Mouse (Mus musculus) forebrain, embryonic 11.5 days (tissue): ENCODE measurements at regions not wholly inside any gene's neighbourhood (a gene's known extent, or its start where the extent isn't known, plus 50 kb on each side); places are given as distances from the start of the nearest gene placed in this dataset.

Experiments
- ATAC-seq: fragments of 200-750 bp; cut with Nextera tagmentation; replicated peaks from 2 replicates; pipeline ENCODE4 v1.8.0; 2017; ENCODE audit warnings: moderate TSS enrichment; ENCODE audit not compliant: low FRiP score
- DNase-seq: peaks from one replicate; pipeline ENCODE4 v3.0.0-alpha.2; 2017; ENCODE audit warnings: low spot score
- H3K27ac ChIP-seq: fragments of 300-500 bp; sonication (generic); 2 replicates; pipeline ENCODE4 v1.5.1; 2014; ENCODE audit warnings: low read depth, low read length
- H3K27me3 ChIP-seq: fragments of 300-500 bp; sonication (generic); 2 replicates; pipeline ENCODE4 v1.6.1; 2014; ENCODE audit warnings: mild to moderate bottlenecking, low read length, mixed read lengths; ENCODE audit not compliant: control insufficient read depth, insufficient read depth
- H3K36me3 ChIP-seq: fragments of 300-500 bp; sonication (generic); 2 replicates; pipeline ENCODE4 v1.6.1; 2014; ENCODE audit warnings: mild to moderate bottlenecking, low read length, moderate library complexity, mixed read lengths; ENCODE audit not compliant: control insufficient read depth, insufficient read depth
- H3K4me1 ChIP-seq: fragments of 300-500 bp; sonication (generic); replicated peaks from 2 replicates; pipeline ENCODE4 v1.6.1; 2014; ENCODE audit warnings: low read length, mixed read lengths; ENCODE audit not compliant: control insufficient read depth, insufficient read depth
- H3K4me2 ChIP-seq: fragments of 300-500 bp; sonication (generic); 2 replicates; pipeline ENCODE4 v1.6.1; 2014; ENCODE audit warnings: low read depth, mild to moderate bottlenecking, low read length, moderate library complexity, mixed read lengths; ENCODE audit not compliant: severe bottlenecking
- H3K4me3 ChIP-seq: fragments of 300-500 bp; sonication (generic); 2 replicates; pipeline ENCODE4 v1.5.1; 2014; ENCODE audit warnings: low read depth, low read length
- H3K9ac ChIP-seq: fragments of 300-500 bp; sonication (generic); 2 replicates; pipeline ENCODE4 v1.6.1; 2014; ENCODE audit warnings: low read length
- H3K9me3 ChIP-seq: fragments of 300-500 bp; sonication (generic); 2 replicates; pipeline ENCODE4 v1.6.1; 2016; ENCODE audit warnings: low read length, mixed read lengths; ENCODE audit not compliant: control insufficient read depth
- WGBS: fragments of 180-500 bp; shearing (Covaris S2); extraction: QIAGEN DNeasy Blood & Tissue Kit; methylation state at CpG from one replicate; pipeline ENCODE4 v1.1.7; 2014; 5-methylcytosine and 5-hydroxymethylcytosine counted together

GRCm38 (mm10) chr7:133379373-133379772, 222.6 kb downstream of the Tex36 start:
- 92% methylated on average over 1 of the region's 1 CpGs for WGBS
- DNase-seq: no peak
- H3K4me1 ChIP-seq: no peaks in the 10 kb centered on the region
- no peaks in the 10 kb centered on the region for H3K9me3 ChIP-seq
- H3K27ac ChIP-seq: no peak overlapping the region
- no peak for ATAC-seq
- H3K4me2 ChIP-seq: no peak overlapping the region
- no peak overlapping the region for H3K4me3 ChIP-seq
- no peak overlapping the region for H3K9ac ChIP-seq
- H3K27me3 ChIP-seq: no peaks in the 10 kb centered on the region
- H3K36me3 ChIP-seq: no peaks in the 10 kb centered on the region

DNA sequence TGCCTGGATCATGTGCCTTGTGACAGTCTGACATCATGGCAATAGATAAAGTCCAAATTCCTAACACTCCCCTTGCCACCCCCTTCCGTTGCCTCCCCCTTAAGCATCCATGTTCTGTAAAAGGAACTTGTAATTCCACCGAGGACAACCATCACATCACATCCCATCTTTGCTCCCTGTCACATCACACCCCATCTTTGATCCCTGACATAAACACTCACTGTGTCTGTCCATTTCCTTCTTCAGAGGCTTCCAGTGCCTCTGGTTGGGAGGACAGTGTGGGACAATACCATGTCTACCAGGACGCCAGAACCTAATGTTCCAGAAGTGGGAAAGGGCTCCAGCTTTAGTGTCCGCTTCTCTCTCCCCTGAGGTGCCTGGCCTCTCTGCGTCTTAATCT, 223.6 kb downstream of the Tex36 start:
- H3K4me1 ChIP-seq: no peaks in the 10 kb centered on the region
- WGBS: 91% methylated on average over 5 of the region's 5 CpGs
- no peak for DNase-seq
- H3K27me3 ChIP-seq: no peaks in the 10 kb centered on the region
- H3K9ac ChIP-seq: no peak overlapping the region
- H3K27ac ChIP-seq: no peak overlapping the region
- no peak for ATAC-seq
- no peak overlapping the region for H3K4me2 ChIP-seq
- no peak overlapping the region for H3K4me3 ChIP-seq
- no peaks in the 10 kb centered on the region for H3K36me3 ChIP-seq
- H3K9me3 ChIP-seq: no peaks in the 10 kb centered on the region

GRCm38 (mm10) chr7:133376833-133377484, 225.0 kb downstream of the Tex36 start:
- ATAC-seq: no peak
- Histone ChIP-seq H3K4me3 (no peak overlapping the region), H3K27ac (no peak overlapping the region), H3K27me3 (no peaks in the 10 kb centered on the region), H3K36me3 (no peaks in the 10 kb centered on the region), H3K9me3 (no peaks in the 10 kb centered on the region), H3K4me1 (no peaks in the 10 kb centered on the region), H3K4me2 (no peak overlapping the region), H3K9ac (no peak overlapping the region)
- WGBS: 67% methylated on average over 8 of the region's 8 CpGs
- DNase-seq: no peak

- Histone ChIP-seq H3K9me3 (no peaks in the 10 kb centered on the region), H3K4me1 (no peaks in the 10 kb centered on the region), H3K27ac (no peak overlapping the region), H3K27me3 (no peaks in the 10 kb centered on the region), H3K36me3 (no peaks in the 10 kb centered on the region), H3K4me3 (no peak overlapping the region), H3K4me2 (no peak overlapping the region), H3K9ac (no peak overlapping the region)
- no peak for DNase-seq
- WGBS: 57% methylated on average over 2 of the region's 2 CpGs
- no peak for ATAC-seq
Observed at GRCm38 (mm10) chr7:133372695-133373094, 229.3 kb downstream of the Tex36 start.

DNA sequence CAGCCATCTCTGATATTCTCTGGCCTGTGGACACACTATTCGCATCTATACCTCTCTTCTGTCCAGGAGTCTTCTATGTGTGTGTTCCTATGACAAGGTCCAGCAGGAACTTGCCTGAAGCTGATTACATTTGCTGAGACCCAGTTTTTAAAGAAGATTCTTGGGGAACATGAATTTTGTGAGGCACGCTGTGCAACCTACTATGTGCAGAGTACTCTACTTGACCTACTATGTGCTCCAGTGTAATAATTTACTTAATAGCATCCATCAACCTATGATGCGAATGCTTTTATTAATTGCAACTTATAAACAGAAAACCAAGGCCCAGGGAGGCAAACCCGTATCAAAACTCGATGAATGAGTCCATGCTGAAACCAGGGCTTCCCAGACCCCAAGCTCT, 231.4 kb downstream of the Tex36 start:
- Histone ChIP-seq H3K36me3 (no peaks in the 10 kb centered on the region), H3K9ac (no peak overlapping the region), H3K27me3 (no peaks in the 10 kb centered on the region), H3K27ac (no peak overlapping the region), H3K4me2 (no peak overlapping the region), H3K4me1 (no peaks in the 10 kb centered on the region), H3K9me3 (no peaks in the 10 kb centered on the region), H3K4me3 (no peak overlapping the region)
- DNase-seq (no peak), ATAC-seq (no peak)
- WGBS: 93% methylated on average over 5 of the region's 5 CpGs

DNA sequence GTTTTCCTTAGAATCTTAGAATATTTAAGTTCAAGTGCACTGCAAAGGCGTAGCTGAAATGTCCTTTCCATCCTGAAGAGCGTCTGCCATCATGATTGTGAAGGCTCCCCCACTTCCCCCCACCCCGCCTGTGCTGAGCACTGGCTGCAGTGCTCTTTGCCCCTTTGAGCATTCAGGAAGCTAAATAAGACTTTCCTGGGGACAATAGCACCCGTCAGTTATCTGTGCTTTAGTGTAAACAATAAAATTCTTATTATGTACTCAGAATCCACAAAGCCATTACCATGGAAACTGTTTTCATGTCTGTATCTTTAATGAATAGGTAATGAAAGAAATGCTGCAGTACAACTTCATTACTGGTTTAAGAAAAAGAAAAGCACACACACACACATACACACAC, 237.4 kb downstream of the Tex36 start:
- peaks cover 3% of the 10 kb centered on the region; the same call in 1 of the 2 replicates for H3K4me1 ChIP-seq
- WGBS: 32% methylated on average over 4 of the region's 4 CpGs
- H3K27me3 ChIP-seq: no peaks in the 10 kb centered on the region
- no peaks in the 10 kb centered on the region for H3K36me3 ChIP-seq
- H3K4me2 ChIP-seq: no peak overlapping the region
- no peaks in the 10 kb centered on the region for H3K9me3 ChIP-seq
- no peak overlapping the region for H3K27ac ChIP-seq
- no peak overlapping the region for H3K4me3 ChIP-seq
- DNase-seq: no peak
- no peak overlapping the region for H3K9ac ChIP-seq
- ATAC-seq: no peak

GRCm38 (mm10) chr7:133328717-133329116, 204.6 kb upstream of the Ctbp2 start:
- no peak for ATAC-seq
- Histone ChIP-seq H3K4me2 (no peak overlapping the region), H3K9ac (no peak overlapping the region), H3K27me3 (no peaks in the 10 kb centered on the region), H3K27ac (no peak overlapping the region), H3K9me3 (no peaks in the 10 kb centered on the region), H3K4me1 (no peaks in the 10 kb centered on the region), H3K36me3 (no peaks in the 10 kb centered on the region), H3K4me3 (no peak overlapping the region)
- 78% methylated on average over 3 of the region's 3 CpGs for WGBS
- no peak for DNase-seq

GRCm38 (mm10) chr7:133325548-133326190, 201.5 kb upstream of the Ctbp2 start:
- H3K4me3 ChIP-seq: no peak overlapping the region
- no peaks in the 10 kb centered on the region for H3K27me3 ChIP-seq
- H3K4me1 ChIP-seq: no peaks in the 10 kb centered on the region
- WGBS: 89% methylated on average over 7 of the region's 7 CpGs
- no peak overlapping the region for H3K9ac ChIP-seq
- H3K36me3 ChIP-seq: no peaks in the 10 kb centered on the region
- H3K27ac ChIP-seq: no peak overlapping the region
- H3K4me2 ChIP-seq: no peak overlapping the region
- DNase-seq (no peak), ATAC-seq (no peak)
- no peaks in the 10 kb centered on the region for H3K9me3 ChIP-seq

- H3K27me3 ChIP-seq: no peaks in the 10 kb centered on the region
- H3K4me1 ChIP-seq: no peaks in the 10 kb centered on the region
- 86% methylated on average over 3 of the region's 3 CpGs for WGBS
- H3K36me3 ChIP-seq: no peaks in the 10 kb centered on the region
- no peaks in the 10 kb centered on the region for H3K9me3 ChIP-seq
- H3K27ac ChIP-seq: no peak overlapping the region
- no peak overlapping the region for H3K4me3 ChIP-seq
- H3K9ac ChIP-seq: no peak overlapping the region
- H3K4me2 ChIP-seq: no peak overlapping the region
- DNase-seq (no peak), ATAC-seq (no peak)
Observed at GRCm38 (mm10) chr7:133323955-133324354, 199.8 kb upstream of the Ctbp2 start.
